Mouse (Mus musculus): Measurements from ENCODE around the gene Grik4.

Grik4 gene

DNA sequence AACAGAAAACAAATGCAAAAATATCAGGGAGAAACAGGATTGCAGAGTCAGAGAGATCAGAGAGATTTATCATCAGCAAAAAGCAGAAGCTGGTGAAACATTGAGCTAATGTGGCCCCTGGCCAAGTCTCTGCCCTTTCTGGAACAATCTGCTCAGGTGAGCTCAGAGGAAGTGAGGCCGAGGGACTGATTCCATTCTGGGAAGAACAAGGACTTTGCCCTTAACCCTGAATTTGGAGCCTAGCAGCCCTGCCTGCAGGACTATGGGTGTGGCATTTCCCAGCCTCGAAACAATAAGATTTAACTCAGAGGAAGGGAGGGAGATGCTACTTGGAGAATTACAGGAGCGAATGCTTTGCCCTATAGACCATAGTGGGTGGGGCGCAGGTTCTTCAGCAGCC lies 432.0 kb downstream of the Grik4 start:
- no peak for TF ChIP-seq GATA4 (IDR thresholded peaks at IDR 0.05; ENCODE audit: insufficient replicate concordance, low read length)

DNA sequence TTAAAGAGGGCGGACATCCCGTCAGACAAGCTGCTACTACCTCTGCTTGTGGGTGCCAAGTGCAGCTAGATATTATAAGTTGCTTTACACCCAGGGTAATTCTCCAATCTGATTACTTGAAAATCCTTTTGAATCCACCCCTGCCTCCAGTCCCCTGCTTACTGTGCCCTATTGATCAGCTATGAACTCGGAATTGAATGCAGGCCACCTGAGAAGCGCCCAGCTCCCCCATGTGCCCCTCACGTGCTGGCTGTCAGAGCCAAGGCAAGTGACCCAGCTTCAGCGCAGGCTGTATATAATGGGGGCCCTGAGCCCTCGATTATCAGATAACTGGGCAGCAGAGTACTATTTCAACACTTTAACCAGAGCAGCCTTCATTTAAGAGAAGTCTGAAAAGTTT lies 436.1 kb downstream of the Grik4 start:
- TF ChIP-seq GATA4 (IDR thresholded peaks at IDR 0.05; ENCODE audit: insufficient replicate concordance, low read length), result no peak

DNA sequence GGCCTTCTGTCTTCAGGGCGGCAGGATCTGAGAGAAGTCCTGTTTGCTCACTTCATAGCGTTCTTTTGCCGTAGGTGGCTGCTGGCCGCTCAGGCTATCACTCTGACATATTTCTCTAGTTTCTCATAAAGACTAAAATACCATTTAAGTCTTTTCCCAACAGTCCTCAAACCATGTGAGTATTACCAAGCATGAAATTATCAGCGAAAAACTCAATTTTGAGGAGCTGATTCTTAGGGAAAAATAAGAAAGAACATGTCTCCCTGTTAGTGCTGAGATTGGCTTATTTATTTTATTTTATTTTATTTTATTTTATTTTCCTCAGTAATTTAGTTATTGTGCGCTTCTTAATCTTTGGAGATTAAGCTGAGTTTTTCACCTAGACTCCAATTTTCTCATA lies 436.6 kb downstream of the Grik4 start, which contains the start of gene Tbcel:
TSS of gene Tbcel (minus strand) at position 101 of the 400 bp plus-strand sequence.
- TF ChIP-seq GATA4 (IDR thresholded peaks at IDR 0.05; ENCODE audit: insufficient replicate concordance, low read length), result no peak

DNA sequence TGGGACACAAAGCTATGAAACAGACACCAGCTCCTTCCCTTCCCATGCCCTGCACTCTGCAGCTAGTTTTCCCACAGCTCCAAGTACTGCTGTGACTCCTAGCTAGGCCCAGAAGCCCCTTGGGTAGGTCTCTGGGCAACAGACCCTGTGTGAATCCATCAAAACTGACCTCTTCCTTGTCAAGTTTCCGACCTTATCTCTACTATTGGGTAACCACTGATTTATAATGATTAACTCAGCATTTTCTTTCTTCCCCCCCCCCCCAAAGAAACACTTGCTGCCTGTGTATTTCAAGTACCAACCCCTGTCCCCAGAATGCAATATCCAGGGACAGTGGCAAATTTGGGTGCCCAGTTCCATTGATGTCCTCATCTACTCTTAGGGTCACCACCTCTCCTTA lies 437.3 kb downstream of the Grik4 start:
- TF ChIP-seq GATA4 (IDR thresholded peaks at IDR 0.05; ENCODE audit: insufficient replicate concordance, low read length), result peak; percentile 64; the same call in 1 of the 2 replicates

DNA sequence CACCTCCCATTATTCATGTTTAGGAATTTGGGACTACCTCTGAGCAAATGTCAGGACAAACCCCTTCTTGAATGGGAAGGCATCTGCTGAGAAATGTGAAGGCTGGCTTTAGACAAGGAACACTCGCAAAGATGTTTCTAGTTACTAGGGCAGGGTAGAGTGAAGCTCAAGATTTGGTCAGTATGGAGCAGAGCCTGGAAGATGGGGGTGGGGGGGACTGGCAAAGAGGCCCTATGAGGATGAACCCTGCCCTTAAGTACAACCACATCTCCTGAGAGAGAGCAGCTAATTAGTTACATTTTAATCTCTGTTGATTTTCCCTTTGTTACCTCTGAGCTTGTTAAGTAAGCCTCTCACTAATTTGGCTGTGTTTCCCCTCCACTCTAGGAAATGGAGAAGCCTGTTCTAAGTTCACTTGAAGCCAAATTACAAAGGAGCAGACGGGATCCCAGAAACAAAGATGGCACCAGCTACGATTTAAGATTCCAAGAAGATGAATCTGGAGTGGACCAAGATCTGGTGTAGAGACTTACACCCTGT lies 439.3 kb downstream of the Grik4 start:
- TF ChIP-seq GATA4 (IDR thresholded peaks at IDR 0.05; ENCODE audit: insufficient replicate concordance, low read length), result no peak

DNA sequence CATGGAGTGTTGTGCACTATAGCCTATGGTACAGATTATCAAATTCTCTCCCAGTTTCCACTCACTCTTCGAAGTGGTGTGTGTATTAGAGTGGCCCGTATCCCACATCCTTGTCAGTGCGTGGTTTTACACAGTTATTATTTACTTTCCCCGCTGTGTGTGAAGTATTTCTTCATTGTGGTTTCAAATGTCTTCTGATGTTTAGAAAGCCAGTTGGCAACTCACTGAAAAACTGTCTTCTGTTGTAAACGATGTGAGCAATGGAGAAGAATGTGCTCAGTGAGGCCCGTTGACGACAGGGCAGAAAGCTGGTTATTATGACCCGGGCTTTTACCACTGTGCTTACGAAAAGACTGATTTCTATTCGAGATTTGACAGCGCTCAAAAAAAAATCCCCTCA lies 439.7 kb downstream of the Grik4 start:
- TF ChIP-seq GATA4 (IDR thresholded peaks at IDR 0.05; ENCODE audit: insufficient replicate concordance, low read length), result no peak

DNA sequence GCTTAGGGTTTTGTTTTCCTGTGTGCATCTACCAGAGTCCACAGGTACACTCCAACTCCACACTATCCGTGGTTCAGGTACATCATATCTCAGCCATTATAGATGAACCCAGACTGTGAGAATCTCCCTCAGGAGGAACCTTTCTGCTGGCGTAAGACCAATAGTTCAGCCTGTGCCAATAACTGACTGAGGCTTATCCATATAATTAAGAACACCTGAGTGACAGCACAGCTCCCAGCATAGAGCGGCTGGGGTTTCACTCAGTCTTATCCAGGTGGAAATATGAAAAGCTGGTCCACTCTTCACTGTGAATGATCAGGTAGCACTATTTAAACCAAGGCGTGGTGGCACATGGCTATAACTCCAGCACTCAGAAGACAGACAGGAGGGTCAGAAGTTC lies 440.6 kb downstream of the Grik4 start:
- TF ChIP-seq GATA4 (IDR thresholded peaks at IDR 0.05; ENCODE audit: insufficient replicate concordance, low read length), result no peak

DNA sequence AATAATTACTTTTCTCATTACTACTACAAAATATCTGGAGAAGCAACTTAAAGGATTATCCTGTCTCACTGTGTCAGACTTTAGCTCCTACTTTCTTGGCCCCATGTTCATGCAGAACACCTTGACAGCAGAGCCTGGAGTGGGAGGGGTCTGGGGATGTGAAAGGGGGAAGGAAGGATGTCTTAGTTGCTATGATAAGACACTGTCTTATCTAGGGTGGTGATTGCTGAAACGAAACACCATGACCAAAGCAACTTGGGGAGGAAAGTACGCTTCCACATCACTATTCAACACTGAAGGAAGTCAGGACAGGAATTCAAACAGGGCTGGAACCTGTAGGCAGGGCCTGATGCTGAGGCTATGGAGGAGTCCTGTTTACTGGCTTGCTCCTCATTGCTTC lies 448.0 kb downstream of the Grik4 start:
- no peak for TF ChIP-seq GATA4 (IDR thresholded peaks at IDR 0.05; ENCODE audit: insufficient replicate concordance, low read length)

DNA sequence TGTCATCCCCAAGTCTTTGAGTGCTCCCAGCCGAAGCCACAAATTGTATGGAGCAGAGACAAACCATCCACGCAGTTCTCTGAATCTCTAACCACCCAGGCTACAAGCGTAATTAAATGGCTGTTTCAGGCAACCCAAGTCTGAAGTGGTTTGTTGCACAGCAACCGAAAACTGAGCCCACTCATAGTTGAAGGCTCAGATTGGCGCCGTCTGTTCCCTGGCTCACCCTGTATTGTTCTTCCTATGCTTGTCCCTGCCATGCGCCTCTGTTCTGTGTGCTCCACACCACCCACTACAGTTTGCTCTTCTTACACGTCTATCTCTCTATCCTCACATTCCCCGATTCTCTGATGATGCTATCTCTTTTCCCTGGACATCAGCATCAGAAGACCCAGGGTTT lies 452.5 kb downstream of the Grik4 start:
- no peak for TF ChIP-seq GATA4 (IDR thresholded peaks at IDR 0.05; ENCODE audit: insufficient replicate concordance, low read length)

DNA sequence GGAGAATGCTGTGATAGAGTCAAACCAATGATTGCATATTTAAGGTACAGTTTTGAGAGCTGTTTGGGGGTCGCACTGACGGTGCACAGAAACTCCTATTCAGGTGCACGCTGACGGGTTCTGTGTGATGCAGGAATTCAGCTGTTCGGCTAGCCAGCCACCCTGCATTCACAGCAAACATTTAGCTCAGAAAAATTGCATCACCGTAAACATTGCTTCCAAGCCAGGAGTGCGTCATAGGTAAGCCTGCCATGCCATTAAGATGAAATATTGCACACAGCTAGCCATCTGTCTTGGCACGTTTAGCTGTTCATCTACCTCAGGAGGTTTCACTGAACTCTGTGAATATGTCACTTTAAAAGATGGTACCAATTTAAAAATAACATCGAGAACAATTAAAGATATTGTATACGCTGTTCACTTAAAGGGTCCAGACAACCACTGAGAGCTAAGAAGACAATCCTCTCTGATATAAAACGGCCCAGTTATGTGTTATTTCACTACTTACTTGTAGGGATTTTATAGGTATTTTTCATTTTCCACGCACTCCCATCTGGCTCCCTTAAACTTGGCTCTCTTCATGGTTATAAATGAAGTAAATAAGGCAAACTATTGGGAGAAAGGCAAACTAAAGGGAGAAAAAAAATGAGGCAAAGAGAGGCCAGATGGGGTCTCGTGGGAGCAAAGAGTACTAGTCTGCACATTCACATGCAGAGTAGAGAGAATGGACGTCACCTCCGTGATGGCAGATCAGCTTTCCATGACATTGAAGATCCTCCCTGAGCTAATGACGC lies 453.5 kb downstream of the Grik4 start:
- TF ChIP-seq GATA4 (IDR thresholded peaks at IDR 0.05; ENCODE audit: insufficient replicate concordance, low read length), result no peak

DNA sequence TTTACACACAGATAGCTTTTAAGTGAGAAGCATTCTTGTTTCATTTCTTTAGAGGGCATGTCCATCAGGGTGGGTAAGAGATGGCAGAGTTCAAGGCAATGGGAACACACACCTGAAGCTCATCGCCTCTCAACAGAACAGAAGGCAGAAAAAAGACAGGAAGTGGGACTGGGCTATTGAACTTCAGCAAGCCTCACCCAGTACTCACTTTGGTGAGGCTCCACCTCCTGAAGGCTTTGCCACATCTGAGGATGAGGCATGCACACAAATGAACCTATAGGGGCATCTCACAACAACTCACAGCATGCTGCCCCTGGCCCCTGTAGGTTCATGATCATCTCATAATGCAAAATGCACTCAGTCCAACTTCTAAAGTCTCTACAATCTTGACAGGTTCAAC lies 456.2 kb downstream of the Grik4 start:
- TF ChIP-seq GATA4 (IDR thresholded peaks at IDR 0.05; ENCODE audit: insufficient replicate concordance, low read length), result no peak

DNA sequence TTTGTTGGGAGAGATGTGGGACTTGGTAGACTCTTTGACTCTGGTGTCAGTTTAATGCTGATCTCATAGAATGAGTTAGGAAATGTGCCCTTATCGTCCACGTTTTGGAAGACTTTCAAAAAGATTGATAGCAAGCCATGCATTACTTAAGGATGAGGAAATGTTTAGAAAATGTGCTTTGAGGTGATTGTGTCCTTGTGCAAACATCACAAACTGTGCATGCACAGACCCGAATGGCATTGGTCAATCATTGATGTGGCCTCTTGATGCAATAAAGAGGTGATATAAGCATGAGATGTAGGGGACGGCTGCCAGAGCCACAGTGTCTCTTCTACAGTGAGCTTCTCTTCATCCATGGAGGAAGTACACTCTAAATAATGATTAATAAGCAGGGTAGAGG lies 457.4 kb downstream of the Grik4 start:
- no peak for TF ChIP-seq GATA4 (IDR thresholded peaks at IDR 0.05; ENCODE audit: insufficient replicate concordance, low read length)

DNA sequence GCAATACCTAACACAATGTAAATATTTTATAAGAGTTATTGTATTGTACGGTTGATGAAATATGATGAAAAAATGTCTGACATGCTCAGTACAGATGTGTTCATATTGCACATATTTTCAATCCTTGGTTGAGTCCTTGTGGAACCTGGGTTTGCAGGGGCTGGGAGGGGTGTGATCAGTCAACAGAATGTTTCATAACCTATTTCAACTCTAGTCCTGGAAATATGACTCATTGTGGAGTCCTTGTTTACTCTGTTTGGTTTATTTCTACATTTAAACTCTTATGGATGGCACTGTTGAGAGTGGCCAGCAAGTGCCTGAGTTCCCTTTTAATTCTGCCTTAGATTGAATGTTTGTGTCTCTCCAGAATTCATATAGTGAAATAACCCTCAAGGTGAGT lies 459.6 kb downstream of the Grik4 start:
- no peak for TF ChIP-seq GATA4 (IDR thresholded peaks at IDR 0.05; ENCODE audit: insufficient replicate concordance, low read length)

DNA sequence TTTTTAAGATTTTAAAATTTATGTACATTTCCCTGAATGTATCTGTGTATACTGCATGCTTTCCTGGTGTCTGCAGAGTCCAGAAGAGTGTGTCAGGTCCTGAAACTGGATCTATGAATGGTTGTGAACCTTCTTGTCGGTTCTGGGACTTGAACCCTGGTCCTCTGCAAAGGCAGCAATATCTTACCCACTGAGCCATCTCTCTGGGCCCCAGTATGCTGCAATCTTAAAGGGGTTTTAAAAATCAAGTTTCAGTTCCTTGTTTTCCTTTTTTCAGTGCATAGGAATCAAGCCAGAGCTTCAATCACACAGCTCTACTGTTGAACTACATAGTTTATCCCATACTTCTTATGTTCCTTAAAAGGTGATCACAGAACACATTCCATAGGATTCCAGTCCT lies 461.3 kb downstream of the Grik4 start:
- no peak for TF ChIP-seq GATA4 (IDR thresholded peaks at IDR 0.05; ENCODE audit: insufficient replicate concordance, low read length)

DNA sequence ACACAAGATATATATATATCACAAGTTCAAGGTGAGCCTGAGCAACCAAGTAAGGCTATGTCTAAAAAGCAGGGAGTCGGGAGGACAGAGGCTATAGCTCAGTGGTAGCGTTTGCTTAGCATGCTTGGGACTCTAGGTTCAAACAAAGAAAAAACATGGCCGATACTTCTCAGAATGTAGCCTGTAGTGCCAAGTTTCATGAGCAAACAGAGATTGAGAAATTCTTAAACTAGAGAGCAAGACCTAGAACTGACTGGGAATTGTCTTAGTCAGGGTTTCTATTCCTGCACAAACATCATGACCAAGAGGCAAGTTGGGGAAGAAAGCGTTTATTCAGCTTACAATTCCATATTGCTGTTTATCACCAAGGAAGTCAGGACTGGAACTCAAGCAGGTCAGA lies 468.1 kb downstream of the Grik4 start:
- TF ChIP-seq GATA4 (IDR thresholded peaks at IDR 0.05; ENCODE audit: insufficient replicate concordance, low read length), result no peak

DNA sequence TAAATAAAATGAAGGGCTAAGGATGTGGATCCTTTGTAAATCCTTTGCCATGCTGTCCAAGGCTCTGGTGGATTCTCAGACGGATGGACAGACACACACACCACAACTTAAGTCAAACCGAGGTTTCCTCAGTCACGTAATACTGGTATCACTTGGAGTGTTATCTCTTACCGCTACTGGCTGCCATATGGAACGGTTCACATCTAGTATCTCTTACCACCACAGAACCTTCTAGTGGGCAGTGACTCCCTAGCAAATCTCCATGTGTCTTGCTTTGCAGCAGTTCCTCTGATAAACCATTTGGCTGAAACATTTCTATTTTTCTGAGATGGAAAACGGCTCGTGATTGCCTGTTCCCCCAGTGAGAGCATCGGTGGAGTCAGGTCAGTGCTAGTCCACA lies 470.0 kb downstream of the Grik4 start:
- TF ChIP-seq GATA4 (IDR thresholded peaks at IDR 0.05; ENCODE audit: insufficient replicate concordance, low read length), result no peak

Measured in liver, adult (tissue).